Mouse (Mus musculus) spleen, adult 2 months (tissue): ENCODE data around the gene Rangrf.

Experiments used
- CTCF ChIP-seq: fragments of 200-500 bp; IDR thresholded peaks from 2 replicates; pipeline ENCODE4 v1.5.1; 2011; ENCODE audit warnings: mild to moderate bottlenecking, inconsistent platforms; ENCODE audit not compliant: insufficient read depth, insufficient read length, insufficient replicate concordance; ENCODE audit errors: extremely low read depth
- POLR2A ChIP-seq: fragments of 200-500 bp; IDR thresholded peaks from 2 replicates; pipeline ENCODE4 v1.6.1; 2011; ENCODE audit warnings: low read depth, low read length, inconsistent platforms

DNA sequence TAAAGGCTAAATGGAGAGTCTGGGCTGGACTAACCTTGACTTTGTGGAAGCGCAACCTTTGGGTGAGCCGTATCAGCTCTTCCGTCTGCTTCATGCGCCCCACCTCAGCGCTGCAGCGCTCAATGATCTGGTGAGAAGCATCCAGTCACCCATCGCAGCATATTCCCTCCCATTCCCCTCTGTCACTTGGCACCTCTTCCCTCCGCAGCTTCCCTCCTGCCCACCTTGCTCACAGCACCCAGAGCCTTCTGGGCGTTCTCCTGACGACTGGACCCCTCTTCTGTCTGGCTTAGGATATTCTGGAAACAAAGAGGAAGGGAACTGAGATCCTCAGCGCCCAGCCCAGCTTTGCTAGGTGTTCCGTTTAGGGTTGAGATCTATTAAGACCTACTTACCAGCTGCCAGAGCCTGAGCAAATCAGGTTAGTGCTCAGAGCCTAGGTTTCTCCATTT, 27.4 kb downstream of the Rangrf start:
- no peak for TF ChIP-seq CTCF
- no peak for TF ChIP-seq POLR2A
